Mouse (Mus musculus) layer of hippocampus, adult 8-10 months (tissue): ENCODE data around the gene Olfr477. TPM values are rescaled to one million over a fixed set of nuclear protein-coding genes. Genes with fewer than 3 reads are reported as not detected.
"Not testable (repeated sequence)": the region's sequence is repeated elsewhere in the genome, so short reads cannot be mapped to it uniquely, and the experiment has no call there.

Experiments used
- DNase-seq, 2 experiments: peaks; one replicate each; pipeline ENCODE4 v3.0.0; 2022; ENCODE audit warnings: low spot score in 2 of 2
- total RNA-seq, 4 experiments: library from RNA; stranded (reverse); gene quantifications; 2 replicates each; pipeline ENCODE4 v1.2.4; 2022

The Olfr477 gene
- total RNA-seq = not detected

GRCm38 (mm10) chr7:107986393-107986792, at the start of gene Olfr477:
Gene Olfr477, plus strand, starts transcription at chr7:107986693.
- DNase-seq = no peak

GRCm38 (mm10) chr7:107952539-107952938, 34.0 kb upstream of the Olfr477 start:
- DNase-seq = not testable (repeated sequence)

DNA sequence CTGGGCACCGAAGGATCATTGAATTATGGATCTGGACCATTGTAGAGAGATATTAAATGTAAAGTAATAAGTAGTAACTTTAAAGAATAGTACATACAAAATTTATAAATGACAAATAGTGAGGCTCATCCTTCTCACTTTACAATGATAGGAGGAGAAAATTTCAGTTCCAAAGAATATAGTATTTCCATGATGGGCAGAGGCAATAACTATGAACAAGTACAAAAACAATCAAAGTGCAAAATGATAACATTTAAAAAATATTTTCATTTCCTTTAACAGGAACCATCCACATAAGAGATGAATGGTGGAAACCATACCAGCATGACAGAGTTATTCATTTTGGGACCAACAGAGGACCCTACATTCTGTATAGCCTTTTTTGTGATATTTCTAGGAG, 32.1 kb upstream of the Olfr477 start, which contains the start of gene Olfr474:
Gene Olfr474, plus strand, starts transcription at position 301 of the 400 bp plus-strand sequence.
- DNase-seq = no peak

GRCm38 (mm10) chr7:107964503-107964902, 22.0 kb upstream of the Olfr477 start, which contains the start of gene Olfr476:
Gene Olfr476, plus strand, starts transcription at chr7:107964803.
- DNase-seq = no peak

GRCm38 (mm10) chr7:108014256-108014655, 27.8 kb downstream of the Olfr477 start:
- DNase-seq = not testable (repeated sequence)

GRCm38 (mm10) chr7:108033889-108034288, 47.4 kb downstream of the Olfr477 start, which contains the start of gene Olfr478:
Gene Olfr478, minus strand, starts transcription at chr7:108033989.
- DNase-seq = no peak

Other genes starting within 250 kb of the Olfr477 start
- gene Cyb5r2, start 228.7 kb upstream of the Olfr477 start, total RNA-seq = under 1 TPM in 3 of 4 experiments, not detected in 1; 0.16 to 0.43 (median 0.27) TPM
- gene Ovch2, start 185.5 kb upstream of the Olfr477 start, total RNA-seq = not detected
- not detected for gene Olfr467, start 174.4 kb upstream of the Olfr477 start, total RNA-seq
- gene Olfr469, start 161.2 kb upstream of the Olfr477 start, total RNA-seq = not detected
- gene Olfr470, start 139.2 kb upstream of the Olfr477 start, total RNA-seq = not detected
- gene Olfr472, start 88.8 kb upstream of the Olfr477 start, total RNA-seq = under 1 TPM in 1 of 4 experiments, not detected in 3; 0.11 TPM
- gene Olfr473, start 56.2 kb upstream of the Olfr477 start, total RNA-seq = not detected
- not detected for gene Olfr474, start 32.0 kb upstream of the Olfr477 start, total RNA-seq
- not detected for gene Olfr476, start 21.9 kb upstream of the Olfr477 start, total RNA-seq
- not detected for gene Olfr478, start 47.3 kb downstream of the Olfr477 start, total RNA-seq
- gene Olfr479, start 64.0 kb downstream of the Olfr477 start, total RNA-seq = not detected
- gene Olfr480, start 80.7 kb downstream of the Olfr477 start, total RNA-seq = not detected
- gene Olfr481, start 93.2 kb downstream of the Olfr477 start, total RNA-seq = not detected
- 1 to 10 TPM; 1.3 to 2.1 (median 1.9) TPM for gene Olfr482, start 110.9 kb downstream of the Olfr477 start, total RNA-seq
- not detected for gene Olfr483, start 114.2 kb downstream of the Olfr477 start, total RNA-seq
- gene Olfr484, start 140.8 kb downstream of the Olfr477 start, total RNA-seq = not detected
- not detected for gene Olfr485, start 173.2 kb downstream of the Olfr477 start, total RNA-seq
- not detected for gene Olfr486, start 186.0 kb downstream of the Olfr477 start, total RNA-seq
- not detected for gene Olfr487, start 227.9 kb downstream of the Olfr477 start, total RNA-seq